Mouse (Mus musculus): ENCODE measurements around the gene Ifrd1. TPM values are rescaled to one million over a fixed set of nuclear protein-coding genes. Genes with fewer than 3 reads are reported as not detected.

The Ifrd1 gene
- polyA plus RNA-seq, 1 experiment from 2014 or later: 73.9 TPM

DNA sequence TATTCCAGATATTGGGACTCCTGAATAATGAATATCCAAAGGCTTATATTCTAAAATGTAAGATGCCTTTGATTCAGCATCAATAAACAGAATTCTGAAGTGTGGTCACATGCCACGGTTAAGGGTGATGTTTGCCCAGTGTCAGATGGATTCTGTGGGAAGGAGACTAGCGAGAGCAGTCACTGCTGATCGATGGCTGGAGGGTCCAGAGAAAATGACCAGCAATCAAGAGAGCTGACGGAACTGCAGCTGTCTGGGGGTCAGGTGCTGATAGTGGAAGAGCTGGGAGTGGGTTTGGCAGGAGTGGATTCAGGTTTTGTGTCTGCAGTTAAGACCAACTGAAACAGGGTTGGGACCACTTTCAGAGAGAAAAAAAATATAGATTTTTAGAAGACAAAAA, 5.1 kb downstream of the Ifrd1 start:
- Histone ChIP-seq H3K4me1 (replicated peaks) (peaks cover 18% of the 10 kb centered on the region), H3K4me3 (replicated peaks) (no peak overlapping the region)
- WGBS (ENCODE audit: insufficient replicate concordance): 67% methylated on average over 4 of the region's 4 CpGs

GRCm38 (mm10) chr12:40239161-40239560, 9.1 kb downstream of the Ifrd1 start:
- H3K4me3 ChIP-seq (replicated peaks): no peak overlapping the region
- no peak overlapping the region for H3K27ac ChIP-seq
- no peak overlapping the region for H3K9ac ChIP-seq
- no peak overlapping the region for H3K4me2 ChIP-seq
- H3K9me3 ChIP-seq (replicated peaks): no peaks in the 10 kb centered on the region
- H3K36me3 ChIP-seq: no peaks in the 10 kb centered on the region
- ATAC-seq (ENCODE audit: low read depth): no peak
- H3K4me1 ChIP-seq (replicated peaks): no peaks in the 10 kb centered on the region
- 80% methylated on average over 7 of the region's 7 CpGs for WGBS (ENCODE audit: insufficient replicate concordance)
- DNase-seq: no peak
- H3K27me3 ChIP-seq: no peaks in the 10 kb centered on the region

More for the DNA sequence above, 5.1 kb downstream of the Ifrd1 start:
- H3K9ac ChIP-seq: no peak overlapping the region
- H3K4me2 ChIP-seq: no peak overlapping the region
- DNase-seq (no peak), ATAC-seq (ENCODE audit: low read depth) (no peak)
- no peaks in the 10 kb centered on the region for H3K27me3 ChIP-seq
- H3K36me3 ChIP-seq: no peaks in the 10 kb centered on the region
- no peaks in the 10 kb centered on the region for H3K9me3 ChIP-seq (replicated peaks)
- no peak overlapping the region for H3K27ac ChIP-seq

DNA sequence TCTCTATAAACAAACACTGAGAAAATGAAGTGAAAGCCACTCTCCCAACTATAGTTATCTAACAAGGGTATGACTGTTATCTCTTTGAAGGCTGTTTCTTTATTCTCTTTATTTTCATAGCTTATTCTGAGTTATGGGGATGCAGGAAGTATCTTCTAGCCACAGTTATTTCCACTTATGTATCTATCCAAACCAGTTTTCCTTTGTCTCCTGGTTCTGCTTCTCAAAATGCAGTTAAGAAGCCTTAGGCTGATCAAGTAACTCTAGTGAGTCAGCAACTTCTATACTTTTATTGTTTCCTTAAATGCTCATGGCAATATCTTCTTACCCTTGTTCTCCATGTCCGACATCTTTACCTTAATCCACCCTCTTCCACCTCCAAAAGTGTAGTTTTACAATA, 16.1 kb downstream of the Ifrd1 start:
- H3K4me1 ChIP-seq (replicated peaks): no peaks in the 10 kb centered on the region
- H3K36me3 ChIP-seq: no peaks in the 10 kb centered on the region
- H3K4me3 ChIP-seq (replicated peaks): no peak overlapping the region
- no peak for DNase-seq
- H3K9ac ChIP-seq: no peak overlapping the region
- WGBS (ENCODE audit: insufficient replicate concordance): 65% methylated on average over 1 of the region's 1 CpGs
- no peaks in the 10 kb centered on the region for H3K9me3 ChIP-seq (replicated peaks)
- H3K27ac ChIP-seq: no peak overlapping the region
- no peak overlapping the region for H3K4me2 ChIP-seq
- H3K27me3 ChIP-seq: no peaks in the 10 kb centered on the region
- ATAC-seq (ENCODE audit: low read depth): no peak

DNA sequence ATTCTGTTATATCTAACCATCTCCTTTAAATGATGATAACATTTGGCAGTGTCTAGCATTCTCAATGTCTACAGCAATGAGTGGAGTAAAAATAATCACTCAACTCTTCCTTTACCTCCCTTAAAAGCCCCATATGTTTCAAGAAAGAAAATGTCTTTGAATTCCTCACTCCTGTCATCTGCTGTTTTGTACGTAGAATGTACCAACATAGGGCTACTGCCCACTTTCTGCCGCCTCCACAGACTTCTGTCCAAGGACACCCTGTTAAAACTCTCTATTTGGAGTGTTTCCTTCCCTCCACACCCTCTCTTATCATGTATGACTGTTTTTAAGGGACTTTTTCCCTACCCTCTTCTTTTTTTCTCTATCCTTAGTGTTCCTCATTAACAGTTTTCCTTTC, 16.7 kb downstream of the Ifrd1 start:
- Histone ChIP-seq H3K4me2 (no peak overlapping the region), H3K4me3 (replicated peaks) (no peak overlapping the region), H3K9me3 (replicated peaks) (no peaks in the 10 kb centered on the region), H3K36me3 (no peaks in the 10 kb centered on the region), H3K27me3 (no peaks in the 10 kb centered on the region), H3K27ac (no peak overlapping the region), H3K4me1 (replicated peaks) (no peaks in the 10 kb centered on the region), H3K9ac (no peak overlapping the region)
- ATAC-seq (ENCODE audit: low read depth) (no peak), DNase-seq (no peak)
- 68% methylated on average over 2 of the region's 2 CpGs for WGBS (ENCODE audit: insufficient replicate concordance)

DNA sequence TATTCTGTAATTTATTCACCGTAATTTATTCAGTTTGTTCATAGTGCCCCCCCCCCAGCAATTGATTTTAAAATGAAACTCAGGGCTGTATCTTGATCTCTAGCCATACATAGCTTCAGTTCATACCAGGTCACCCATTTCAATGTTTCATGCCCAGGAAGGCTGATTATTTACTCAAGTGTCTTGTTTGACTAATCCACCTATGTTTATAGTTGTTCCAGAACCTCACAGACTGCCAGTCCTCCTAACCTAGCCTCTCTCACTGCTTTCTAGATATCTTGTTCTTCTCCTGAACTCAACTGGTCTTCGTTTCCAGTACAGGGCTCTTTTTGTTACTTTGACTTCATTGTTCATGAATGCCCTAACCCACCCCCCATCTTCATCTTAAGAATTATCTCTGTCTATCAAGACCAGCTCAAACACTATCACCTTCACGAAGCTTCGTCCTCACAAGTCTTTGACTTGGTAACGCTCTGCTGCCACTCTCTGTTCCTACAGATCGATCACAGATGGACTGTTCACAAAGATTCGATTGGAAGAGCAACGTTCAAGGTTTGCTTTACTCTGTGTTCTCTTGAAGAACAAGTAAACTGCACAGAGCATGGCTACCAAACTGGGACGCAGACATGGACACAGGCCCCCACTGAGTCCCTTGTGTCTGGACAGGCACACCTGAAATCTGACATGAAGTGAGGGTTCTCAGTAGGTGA, 24.0 kb downstream of the Ifrd1 start:
- H3K36me3 ChIP-seq: no peaks in the 10 kb centered on the region
- no peak for DNase-seq
- peaks cover 34% of the 10 kb centered on the region for H3K4me1 ChIP-seq (replicated peaks)
- H3K27me3 ChIP-seq: no peaks in the 10 kb centered on the region
- no peak overlapping the region for H3K27ac ChIP-seq
- no peaks in the 10 kb centered on the region for H3K9me3 ChIP-seq (replicated peaks)
- WGBS (ENCODE audit: insufficient replicate concordance): 85% methylated on average over 9 of the region's 9 CpGs
- H3K4me3 ChIP-seq (replicated peaks): peak overlapping the region; percentile 88; the same call in 1 of the 2 replicates
- no peak for ATAC-seq (ENCODE audit: low read depth)
- H3K9ac ChIP-seq: no peak overlapping the region; the same call in 1 of the 2 replicates
- H3K4me2 ChIP-seq: peak overlapping the region; percentile 92

DNA sequence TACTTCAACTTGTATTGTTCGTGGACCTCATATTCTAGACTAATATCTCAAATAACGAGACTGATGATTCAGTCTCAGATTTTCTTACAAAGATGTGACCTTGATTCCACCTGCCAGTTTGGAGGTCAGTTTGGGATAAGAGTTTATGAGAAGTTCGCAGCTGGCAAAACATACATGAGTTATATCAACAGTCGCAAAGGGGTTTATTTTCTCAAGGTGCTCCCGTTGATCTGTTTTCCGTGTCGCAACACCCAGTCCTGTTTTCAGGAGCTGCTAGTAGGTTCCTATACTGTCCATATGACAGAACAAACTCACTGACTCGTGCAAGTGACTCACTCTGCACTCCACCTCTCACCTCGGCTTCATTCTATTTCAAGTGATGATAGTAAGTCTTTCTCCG, 24.6 kb downstream of the Ifrd1 start:
- WGBS (ENCODE audit: insufficient replicate concordance): 38% methylated on average over 10 of the region's 10 CpGs
- Histone ChIP-seq H3K9ac (peak overlapping the region; percentile 71), H3K27ac (peak overlapping the region; percentile 58), H3K4me3 (replicated peaks) (peak overlapping the region; percentile 88), H3K4me2 (peak overlapping the region; percentile 92), H3K36me3 (no peaks in the 10 kb centered on the region), H3K4me1 (replicated peaks) (peaks cover 34% of the 10 kb centered on the region), H3K9me3 (replicated peaks) (no peaks in the 10 kb centered on the region), H3K27me3 (no peaks in the 10 kb centered on the region)
- DNase-seq (no peak), ATAC-seq (ENCODE audit: low read depth) (no peak)

- H3K27me3 ChIP-seq: no peaks in the 10 kb centered on the region
- H3K9me3 ChIP-seq (replicated peaks): no peaks in the 10 kb centered on the region
- H3K4me1 ChIP-seq (replicated peaks): peaks cover 37% of the 10 kb centered on the region
- H3K4me3 ChIP-seq (replicated peaks): peak overlapping the region; percentile 88
- peak overlapping the region; percentile 92 for H3K27ac ChIP-seq
- peak; percentile 95 for ATAC-seq (ENCODE audit: low read depth)
- peak overlapping the region; percentile 92 for H3K4me2 ChIP-seq
- peak overlapping the region; percentile 89 for H3K9ac ChIP-seq
- WGBS (ENCODE audit: insufficient replicate concordance): under 1% methylated on average over 47 of the region's 47 CpGs
- H3K36me3 ChIP-seq: no peaks in the 10 kb centered on the region
- DNase-seq: peak; percentile 99
Observed at GRCm38 (mm10) chr12:40223082-40223619, 25.2 kb downstream of the Ifrd1 start.

- ATAC-seq (ENCODE audit: low read depth): peak; percentile 83
- peak overlapping the region; percentile 88 for H3K4me3 ChIP-seq (replicated peaks)
- peak overlapping the region; percentile 92 for H3K4me2 ChIP-seq
- under 1% methylated on average over 80 of the region's 81 CpGs for WGBS (ENCODE audit: insufficient replicate concordance)
- no peaks in the 10 kb centered on the region for H3K9me3 ChIP-seq (replicated peaks)
- H3K4me1 ChIP-seq (replicated peaks): peaks cover 37% of the 10 kb centered on the region
- no peaks in the 10 kb centered on the region for H3K27me3 ChIP-seq
- 0 out of 2 replicates have a peak, but pooled peaks cover under 1% of the 10 kb centered on the region for H3K36me3 ChIP-seq
- peak overlapping the region; percentile 92 for H3K27ac ChIP-seq
- H3K9ac ChIP-seq: peak overlapping the region; percentile 89
- peak; percentile 87 for DNase-seq
Observed at GRCm38 (mm10) chr12:40222251-40223081, 25.8 kb downstream of the Ifrd1 start.

DNA sequence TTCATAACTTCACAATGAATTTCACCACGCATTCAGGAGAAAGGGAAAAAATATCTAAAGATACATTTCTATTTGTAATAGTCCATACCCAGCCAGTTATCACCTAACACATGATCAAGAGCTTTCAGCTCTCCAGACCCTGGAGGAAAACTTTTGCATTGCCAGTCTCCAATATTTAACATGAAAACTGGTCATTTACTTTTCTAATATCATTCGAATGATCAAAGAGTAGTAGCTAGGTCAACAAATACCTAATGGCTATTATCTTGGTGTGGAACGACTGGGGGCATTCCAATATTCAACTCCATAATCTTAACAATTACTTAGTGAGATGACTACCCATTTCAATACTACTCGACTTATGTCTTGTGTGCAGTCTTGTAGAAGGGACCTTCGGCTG, 26.7 kb downstream of the Ifrd1 start:
- Histone ChIP-seq H3K27me3 (no peaks in the 10 kb centered on the region), H3K9ac (peak overlapping the region; percentile 89), H3K4me1 (replicated peaks) (peaks cover 37% of the 10 kb centered on the region), H3K9me3 (replicated peaks) (no peaks in the 10 kb centered on the region), H3K4me3 (replicated peaks) (peak overlapping the region; percentile 88), H3K36me3 (peaks cover 7% of the 10 kb centered on the region), H3K4me2 (peak overlapping the region; percentile 92), H3K27ac (0 out of 2 replicates have a peak overlapping the region, but pooled peaks have one; percentile 92)
- WGBS (ENCODE audit: insufficient replicate concordance): 9% methylated on average over 5 of the region's 5 CpGs
- DNase-seq (no peak), ATAC-seq (ENCODE audit: low read depth) (no peak)

DNA sequence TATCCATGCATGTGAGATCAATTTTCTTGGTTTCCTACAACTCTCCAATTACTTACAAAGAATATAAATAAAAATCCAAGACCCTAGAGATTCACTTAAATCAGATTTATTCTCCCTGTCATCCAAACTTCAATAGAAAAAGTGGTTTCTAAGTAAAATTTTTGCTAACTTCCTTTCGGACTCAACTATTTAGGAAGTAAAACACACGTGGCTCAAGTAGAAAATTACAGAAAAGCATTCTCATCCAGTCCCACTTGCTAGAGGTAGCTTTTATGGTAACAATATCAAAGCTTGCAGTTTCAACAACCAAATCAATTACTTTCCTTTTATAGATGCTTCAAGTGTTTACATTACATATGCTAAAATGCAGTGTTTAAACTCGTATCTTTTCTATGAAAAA, 27.4 kb downstream of the Ifrd1 start:
- H3K27ac ChIP-seq: no peak overlapping the region
- no peaks in the 10 kb centered on the region for H3K9me3 ChIP-seq (replicated peaks)
- no peaks in the 10 kb centered on the region for H3K27me3 ChIP-seq
- WGBS (ENCODE audit: insufficient replicate concordance): 12% methylated on average over 3 of the region's 3 CpGs
- H3K4me1 ChIP-seq (replicated peaks): peaks cover 37% of the 10 kb centered on the region
- H3K4me3 ChIP-seq (replicated peaks): peak overlapping the region; percentile 88
- ATAC-seq (ENCODE audit: low read depth) (no peak), DNase-seq (no peak)
- H3K4me2 ChIP-seq: peak overlapping the region; percentile 92
- H3K9ac ChIP-seq: peak overlapping the region; percentile 89
- peaks cover 14% of the 10 kb centered on the region for H3K36me3 ChIP-seq

DNA sequence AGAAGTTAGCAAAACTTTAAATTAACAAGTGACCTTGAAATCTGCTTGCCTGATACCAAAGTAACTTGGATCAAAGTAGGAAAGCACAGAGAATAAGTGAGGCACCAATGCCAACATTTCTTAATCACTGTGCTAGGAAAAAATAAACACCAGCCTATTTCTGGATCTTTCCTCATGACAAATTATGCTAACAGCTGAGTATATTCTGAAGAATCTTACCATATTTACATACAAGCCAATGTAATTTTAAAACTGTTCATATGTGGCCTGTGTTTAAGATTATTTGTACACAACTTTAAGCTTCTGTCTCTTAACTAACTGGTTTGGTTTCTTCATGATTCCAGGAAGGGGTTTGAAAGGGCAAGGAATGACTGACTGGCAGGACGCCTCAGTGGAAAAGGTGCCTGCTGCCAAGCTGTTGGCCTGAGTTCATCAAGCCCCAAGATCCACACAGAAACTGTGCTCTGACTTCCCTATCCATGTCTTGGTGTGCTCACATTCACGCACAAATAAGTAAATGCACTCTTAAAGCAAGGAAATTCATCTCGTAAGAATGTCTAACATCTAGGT, 28.2 kb downstream of the Ifrd1 start:
- H3K4me1 ChIP-seq (replicated peaks): peaks cover 37% of the 10 kb centered on the region
- peaks cover 22% of the 10 kb centered on the region for H3K36me3 ChIP-seq
- H3K4me2 ChIP-seq: peak overlapping the region; percentile 92
- H3K4me3 ChIP-seq (replicated peaks): peak overlapping the region; percentile 88
- WGBS (ENCODE audit: insufficient replicate concordance): 46% methylated on average over 3 of the region's 3 CpGs
- DNase-seq (no peak), ATAC-seq (ENCODE audit: low read depth) (no peak)
- no peaks in the 10 kb centered on the region for H3K9me3 ChIP-seq (replicated peaks)
- H3K9ac ChIP-seq: peak overlapping the region; percentile 26
- no peak overlapping the region for H3K27ac ChIP-seq
- no peaks in the 10 kb centered on the region for H3K27me3 ChIP-seq
